Mouse (Mus musculus): Measurements from ENCODE around the gene Agbl3.

DNA sequence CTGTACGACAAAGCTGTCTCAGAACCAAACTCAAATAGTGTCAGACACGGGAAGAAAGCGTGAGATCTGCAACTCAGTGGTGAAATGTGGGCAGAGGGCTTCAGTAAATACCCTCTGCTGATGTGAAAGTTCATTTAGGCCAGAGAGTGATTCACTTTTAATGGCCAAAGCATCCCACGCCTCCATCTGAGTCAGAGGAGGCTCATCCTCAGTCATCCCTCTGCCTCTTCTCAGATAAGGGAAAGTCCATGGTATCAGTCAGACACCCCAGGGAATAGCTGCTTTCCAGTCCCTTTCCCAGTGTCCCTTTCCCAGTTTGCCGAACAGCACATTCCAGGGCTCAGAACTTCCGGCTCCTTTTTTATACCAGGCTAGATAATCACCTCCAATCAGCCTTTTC, 30.7 kb upstream of the Agbl3 start:
- TF ChIP-seq POLR2A (IDR thresholded peaks at IDR 0.05; ENCODE audit: borderline replicate concordance, control insufficient read depth, low read depth, low read length) (no peak), CTCF (IDR thresholded peaks at IDR 0.05; ENCODE audit: control insufficient read depth, insufficient read depth, low read length) (no peak)
